Mouse (Mus musculus): ENCODE measurements around the gene Krt12.

DNA sequence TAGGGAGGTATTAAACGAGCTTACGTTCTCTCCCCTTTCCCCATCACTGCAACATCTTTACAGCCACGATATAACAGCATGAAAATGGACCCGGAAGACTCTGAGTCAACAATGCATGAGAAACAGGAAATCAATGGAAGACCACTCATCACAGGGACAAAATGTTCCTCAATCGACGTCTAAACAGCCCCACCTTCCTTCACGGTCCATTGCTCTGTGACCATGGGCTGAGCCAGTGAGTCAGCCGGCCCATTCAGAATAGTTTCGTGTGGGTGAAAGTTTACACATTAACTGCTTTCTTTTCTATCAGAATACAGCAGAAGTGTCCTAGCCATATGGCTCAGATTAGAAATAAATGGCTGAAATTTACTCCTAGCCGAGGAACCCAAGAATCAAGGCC is 32.7 kb upstream of the Krt12 start:
- no peak for TF ChIP-seq CTCF (IDR thresholded peaks at IDR 0.05; ENCODE audit: low read depth, low read length)
- no peak for TF ChIP-seq GATA1 (IDR thresholded peaks at IDR 0.05; ENCODE audit: borderline replicate concordance, low read length)
- no peak for TF ChIP-seq TAL1 (conservative IDR thresholded peaks at IDR 0.05; ENCODE audit: low read depth, low read length)
